Mouse (Mus musculus): Measurements from ENCODE around the gene Mid1ip1.

- TF ChIP-seq POLR2A (IDR thresholded peaks at IDR 0.05; ENCODE audit: low read depth, low read length) (no peak), CTCF (IDR thresholded peaks at IDR 0.05; ENCODE audit: extremely low read depth, insufficient read depth, insufficient read length, insufficient replicate concordance) (no peak)
These were observed 9.8 kb downstream of the Mid1ip1 start for GRCm38 (mm10) chrX:10724571-10724970.

Measured in spleen, adult 2 months (tissue).